22 mouse cellular contexts compared by ENCODE assay signal in the genomic region with DNA sequence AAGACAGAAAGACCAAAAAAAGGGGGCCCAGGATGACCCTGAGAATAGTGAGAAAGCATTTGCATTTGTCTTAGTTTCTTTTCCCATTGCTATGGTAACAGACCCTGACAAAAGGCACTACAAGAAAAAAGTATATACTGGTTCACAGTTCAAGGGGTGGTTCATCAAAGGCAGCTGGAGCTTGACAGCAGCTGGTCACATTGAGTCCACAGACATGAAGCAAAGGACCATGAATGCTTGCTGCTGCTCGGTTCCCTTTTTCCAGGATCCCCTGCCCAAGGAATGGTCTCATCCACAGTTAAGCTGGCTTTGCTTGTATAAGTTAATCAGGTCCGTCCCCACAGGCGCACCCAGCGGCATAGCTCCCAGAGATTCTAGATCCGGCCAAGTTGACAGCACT. TPM values are rescaled to one million over a fixed set of nuclear protein-coding genes. Genes with fewer than 3 reads are reported as not detected.
A peak's percentile ranks its signal among the peaks of the same experiment; 100 is the strongest.
DNase-seq lines count a peak whose midpoint lies in the region; ATAC-seq lines count a peak whose summit lies in the region.
"Had no signal": no experiment of that assay in that cellular context is flagged by ENCODE, and none has a peak within 500 bp of the region (broad histone marks: within the 10 kb centered on the region; RNA-seq: fewer than 3 reads in every experiment).

No protein-coding gene starts in this region.

- H3K27me3 ChIP-seq in forebrain, embryonic 10.5 days (ENCODE audit: poor library complexity, severe bottlenecking): peaks cover 92% of the 10 kb centered on the region
- no peaks in the 10 kb centered on the region for H3K27me3 ChIP-seq in forebrain, embryonic 14.5 days (replicated peaks; ENCODE audit: control insufficient read depth, insufficient read depth, low read length)
- H3K27me3 ChIP-seq in kidney, embryonic 15.5 days: peaks cover 39% of the 10 kb centered on the region
- H3K27me3 ChIP-seq in midbrain, embryonic 11.5 days (ENCODE audit: control insufficient read depth, insufficient read depth, low read length): peaks cover 5% of the 10 kb centered on the region
- no peaks in the 10 kb centered on the region for H3K27me3 ChIP-seq in midbrain, embryonic 15.5 days (replicated peaks)
- H3K27me3 ChIP-seq: embryonic facial prominence, embryonic 15.5 days; neural tube, embryonic 13.5 days; stomach, embryonic 15.5 days had no signal

- H3K9me3 ChIP-seq in forebrain, embryonic 10.5 days: no peaks in the 10 kb centered on the region
- H3K9me3 ChIP-seq in forebrain, embryonic 14.5 days (replicated peaks; ENCODE audit: control insufficient read depth, low read length): no peaks in the 10 kb centered on the region
- no peaks in the 10 kb centered on the region for H3K9me3 ChIP-seq in kidney, embryonic 15.5 days (replicated peaks)
- H3K9me3 ChIP-seq in midbrain, embryonic 11.5 days (ENCODE audit: control insufficient read depth, low read length): no peaks in the 10 kb centered on the region
- no peaks in the 10 kb centered on the region for H3K9me3 ChIP-seq in midbrain, embryonic 15.5 days
- H3K9me3 ChIP-seq: embryonic facial prominence, embryonic 15.5 days; midbrain, embryonic 12.5 days; neural tube, embryonic 13.5 days; stomach, embryonic 15.5 days had no signal

- 0 out of 2 replicates have a peak overlapping the region, but pooled peaks have one; percentile 9 for H3K27ac ChIP-seq in forebrain, embryonic 10.5 days
- H3K27ac ChIP-seq in forebrain, embryonic 14.5 days (ENCODE audit: low read depth, low read length): no peak overlapping the region
- peak overlapping the region; percentile 68 for H3K27ac ChIP-seq in kidney, embryonic 15.5 days
- 0 out of 2 replicates have a peak overlapping the region, but pooled peaks have one; percentile 3 for H3K27ac ChIP-seq in midbrain, embryonic 11.5 days (ENCODE audit: low read depth, low read length)
- H3K27ac ChIP-seq in midbrain, embryonic 15.5 days: no peak overlapping the region
- H3K27ac ChIP-seq: embryonic facial prominence, embryonic 15.5 days; heart, adult 2 months; hindbrain, embryonic 14.5 days; liver, embryonic 14.5 days; midbrain, embryonic 12.5 days; neural tube, embryonic 13.5 days; stomach, embryonic 15.5 days had no signal

- H3K36me3 ChIP-seq in forebrain, embryonic 10.5 days (replicated peaks): peaks cover 20% of the 10 kb centered on the region
- no peaks in the 10 kb centered on the region for H3K36me3 ChIP-seq in forebrain, embryonic 14.5 days (ENCODE audit: control insufficient read depth, insufficient read depth, low read length)
- no peaks in the 10 kb centered on the region for H3K36me3 ChIP-seq in kidney, embryonic 15.5 days
- no peaks in the 10 kb centered on the region for H3K36me3 ChIP-seq in midbrain, embryonic 11.5 days (ENCODE audit: control insufficient read depth, insufficient read depth, low read length)
- H3K36me3 ChIP-seq in midbrain, embryonic 15.5 days (replicated peaks): no peaks in the 10 kb centered on the region
- H3K36me3 ChIP-seq: embryonic facial prominence, embryonic 15.5 days; midbrain, embryonic 12.5 days; neural tube, embryonic 13.5 days; stomach, embryonic 15.5 days had no signal

- DNase-seq in forebrain, embryonic 10.5 days (ENCODE audit: extremely low spot score, low spot score): no peak
- DNase-seq in forebrain, embryonic 14.5 days (ENCODE audit: low spot score): no peak
- no peak for DNase-seq in kidney, postnatal 10 days
- DNase-seq in midbrain, embryonic 11.5 days (ENCODE audit: low spot score, missing footprints): peak; percentile 88
- DNase-seq in mesoderm, embryonic 11.5 days (ENCODE audit: low read depth, low spot score): peak; percentile 12
- DNase-seq: adrenal gland, postnatal 25 days; cerebellum, adult 11 months; cerebellum, adult 9-11 months; gastrocnemius, postnatal 14 days; heart, adult 2 months; lung, postnatal 4 days; thymus, postnatal 25 days had no signal

- no peak for ATAC-seq in forebrain, embryonic 14.5 days
- ATAC-seq in kidney, embryonic 15.5 days (replicated peaks; ENCODE audit: low FRiP score): no peak
- no peak for ATAC-seq in midbrain, embryonic 11.5 days (ENCODE audit: low FRiP score)
- ATAC-seq in midbrain, embryonic 15.5 days (replicated peaks): no peak
- ATAC-seq: forebrain, embryonic 16.5 days; intestine, postnatal 0 days had no signal

- no peak overlapping the region for H3K4me3 ChIP-seq in forebrain, embryonic 10.5 days
- H3K4me3 ChIP-seq in forebrain, embryonic 14.5 days (ENCODE audit: low read depth, low read length): no peak overlapping the region
- no peak overlapping the region for H3K4me3 ChIP-seq in kidney, embryonic 15.5 days (replicated peaks)
- H3K4me3 ChIP-seq in midbrain, embryonic 11.5 days (ENCODE audit: low read depth, low read length): no peak overlapping the region
- no peak overlapping the region for H3K4me3 ChIP-seq in midbrain, embryonic 15.5 days
- H3K4me3 ChIP-seq: embryonic facial prominence, embryonic 15.5 days; heart, adult 2 months; midbrain, embryonic 12.5 days; neural tube, embryonic 13.5 days; stomach, embryonic 15.5 days had no signal

- no peak overlapping the region for H3K4me2 ChIP-seq in forebrain, embryonic 14.5 days (ENCODE audit: low read length)
- no peak overlapping the region for H3K4me2 ChIP-seq in kidney, embryonic 15.5 days
- H3K4me2 ChIP-seq in midbrain, embryonic 11.5 days: no peak overlapping the region
- H3K4me2 ChIP-seq in midbrain, embryonic 15.5 days: no peak overlapping the region
- H3K4me2 ChIP-seq: embryonic facial prominence, embryonic 15.5 days; hindbrain, embryonic 14.5 days; midbrain, embryonic 12.5 days; neural tube, embryonic 13.5 days; stomach, embryonic 15.5 days had no signal

- H3K4me1 ChIP-seq in forebrain, embryonic 10.5 days: peaks cover 31% of the 10 kb centered on the region
- peaks cover 5% of the 10 kb centered on the region; the same call in 1 of the 2 replicates for H3K4me1 ChIP-seq in forebrain, embryonic 14.5 days (ENCODE audit: control insufficient read depth, insufficient read depth, low read length)
- H3K4me1 ChIP-seq in kidney, embryonic 15.5 days: peaks cover 23% of the 10 kb centered on the region; the same call in 1 of the 2 replicates
- H3K4me1 ChIP-seq in midbrain, embryonic 11.5 days (ENCODE audit: control insufficient read depth, insufficient read depth, low read length): peaks cover 13% of the 10 kb centered on the region; the same call in 1 of the 2 replicates
- peaks cover 16% of the 10 kb centered on the region for H3K4me1 ChIP-seq in midbrain, embryonic 15.5 days
- H3K4me1 ChIP-seq: stomach, embryonic 15.5 days had no signal

- WGBS in forebrain, embryonic 10.5 days: 71% methylated on average over 5 of the region's 5 CpGs
- 68% methylated on average over 5 of the region's 5 CpGs for WGBS in forebrain, embryonic 14.5 days
- 84% methylated on average over 5 of the region's 5 CpGs for WGBS in kidney, embryonic 15.5 days
- 29% methylated on average over 5 of the region's 5 CpGs for WGBS in midbrain, embryonic 11.5 days
- 41% methylated on average over 5 of the region's 5 CpGs for WGBS in midbrain, embryonic 15.5 days

- no peak overlapping the region for H3K9ac ChIP-seq in forebrain, embryonic 14.5 days (ENCODE audit: low read length)
- H3K9ac ChIP-seq in kidney, embryonic 15.5 days: no peak overlapping the region
- H3K9ac ChIP-seq in midbrain, embryonic 11.5 days (ENCODE audit: low read length): no peak overlapping the region
- no peak overlapping the region for H3K9ac ChIP-seq in midbrain, embryonic 15.5 days
- H3K9ac ChIP-seq: embryonic facial prominence, embryonic 15.5 days; hindbrain, embryonic 14.5 days; liver, embryonic 14.5 days; midbrain, embryonic 12.5 days; neural tube, embryonic 13.5 days; stomach, embryonic 15.5 days had no signal

RNA-seq across cellular contexts. Expression of a gene that starts 3.3 kb away (rescaled TPM):
- polyA plus RNA-seq in forebrain, embryonic 10.5 days (2016; fragmentation: Nextera tagmentation; extraction: Ambion mirVana): 3.5 and 4.4 TPM in 2 replicates
- 9.6 and 11.0 TPM in 2 replicates for polyA plus RNA-seq in forebrain, embryonic 14.5 days (2014; fragmentation: Nextera tagmentation; extraction: Ambion mirVana)
- polyA plus RNA-seq in kidney, embryonic 15.5 days (2015; fragmentation: Nextera tagmentation; extraction: Ambion mirVana): 2.5 and 2.8 TPM in 2 replicates
- polyA plus RNA-seq in midbrain, embryonic 11.5 days (2014; fragmentation: Nextera tagmentation; extraction: Ambion mirVana): 3.2 and 3.5 TPM in 2 replicates
- polyA plus RNA-seq in midbrain, embryonic 15.5 days (2015; fragmentation: Nextera tagmentation; extraction: Ambion mirVana): 9.4 and 11.6 TPM in 2 replicates

RNA-seq across cellular contexts. Expression of a gene that starts 44.8 kb away (rescaled TPM):
- 78.2 and 79.9 TPM in 2 replicates for polyA plus RNA-seq in forebrain, embryonic 10.5 days (2016; fragmentation: Nextera tagmentation; extraction: Ambion mirVana)
- polyA plus RNA-seq in forebrain, embryonic 14.5 days (2014; fragmentation: Nextera tagmentation; extraction: Ambion mirVana): 59.3 and 79.6 TPM in 2 replicates
- polyA plus RNA-seq in kidney, embryonic 15.5 days (2015; fragmentation: Nextera tagmentation; extraction: Ambion mirVana): 68.1 and 75.6 TPM in 2 replicates
- 70.8 and 78.5 TPM in 2 replicates for polyA plus RNA-seq in midbrain, embryonic 11.5 days (2014; fragmentation: Nextera tagmentation; extraction: Ambion mirVana)
- polyA plus RNA-seq in midbrain, embryonic 15.5 days (2015; fragmentation: Nextera tagmentation; extraction: Ambion mirVana): 63.9 and 71.5 TPM in 2 replicates

Comparison
In these comparisons a context has a peak if more than half of its experiments do, and no peak if none do; other contexts are left out.
1. H3K27ac ChIP-seq: peak in forebrain, embryonic 10.5 days (single experiment), kidney, embryonic 15.5 days (single experiment) and midbrain, embryonic 11.5 days (single experiment); none in forebrain, embryonic 14.5 days (single experiment) and midbrain, embryonic 15.5 days (single experiment).
2. DNase-seq: peak in midbrain, embryonic 11.5 days (single experiment) and mesoderm, embryonic 11.5 days (single experiment); none in forebrain, embryonic 10.5 days (single experiment), forebrain, embryonic 14.5 days (single experiment) and kidney, postnatal 10 days (single experiment).